Mouse (Mus musculus): ENCODE data around the gene Saa2. TPM values are rescaled to one million over a fixed set of nuclear protein-coding genes. Genes with fewer than 3 reads are reported as not detected.
A peak's percentile ranks its signal among the peaks of the same experiment; 100 is the strongest.
"Not testable (repeated sequence)": the region's sequence is repeated elsewhere in the genome, so short reads cannot be mapped to it uniquely, and the experiment has no call there.

Saa2 gene
- total RNA-seq (2014; fragmentation: Nextera tagmentation) = not detected in 2 replicates
- not detected in 2 replicates for total RNA-seq (2017)

- no peak for ATAC-seq (replicated peaks; ENCODE audit: low FRiP score, low TSS enrichment, poor library complexity, severe bottlenecking)
These were observed at the start of gene Saa2 for GRCm38 (mm10) chr7:46751490-46751889. Gene Saa2, plus strand, starts transcription at chr7:46751790.

GRCm38 (mm10) chr7:46710390-46710844 lies 41.2 kb upstream of the Saa2 start, which contains the start of gene Saal1:
Gene Saal1, minus strand, starts transcription at chr7:46710680.
- ATAC-seq (replicated peaks; ENCODE audit: low FRiP score, low TSS enrichment, poor library complexity, severe bottlenecking) = peak; percentile 98

GRCm38 (mm10) chr7:46712250-46712649 lies 39.3 kb upstream of the Saa2 start:
- no peak for ATAC-seq (replicated peaks; ENCODE audit: low FRiP score, low TSS enrichment, poor library complexity, severe bottlenecking)

GRCm38 (mm10) chr7:46714518-46714917 lies 37.1 kb upstream of the Saa2 start:
- ATAC-seq (replicated peaks; ENCODE audit: low FRiP score, low TSS enrichment, poor library complexity, severe bottlenecking) = peak; percentile 45; the same call in 1 of the 2 replicates

- ATAC-seq (replicated peaks; ENCODE audit: low FRiP score, low TSS enrichment, poor library complexity, severe bottlenecking) = no peak
These were observed 36.0 kb upstream of the Saa2 start, which contains the start of gene Saa3 for GRCm38 (mm10) chr7:46715600-46715999. Gene Saa3, minus strand, starts transcription at chr7:46715700.

GRCm38 (mm10) chr7:46716897-46717296 lies 34.7 kb upstream of the Saa2 start:
- no peak for ATAC-seq (replicated peaks; ENCODE audit: low FRiP score, low TSS enrichment, poor library complexity, severe bottlenecking)

GRCm38 (mm10) chr7:46718591-46719270 lies 32.9 kb upstream of the Saa2 start:
- no peak for ATAC-seq (replicated peaks; ENCODE audit: low FRiP score, low TSS enrichment, poor library complexity, severe bottlenecking)

GRCm38 (mm10) chr7:46719526-46719925 lies 32.1 kb upstream of the Saa2 start:
- ATAC-seq (replicated peaks; ENCODE audit: low FRiP score, low TSS enrichment, poor library complexity, severe bottlenecking) = no peak

GRCm38 (mm10) chr7:46720460-46720859 lies 31.1 kb upstream of the Saa2 start:
- no peak for ATAC-seq (replicated peaks; ENCODE audit: low FRiP score, low TSS enrichment, poor library complexity, severe bottlenecking)

- ATAC-seq (replicated peaks; ENCODE audit: low FRiP score, low TSS enrichment, poor library complexity, severe bottlenecking) = no peak
These were observed 28.2 kb upstream of the Saa2 start for GRCm38 (mm10) chr7:46723354-46723753.

GRCm38 (mm10) chr7:46723849-46724248 lies 27.7 kb upstream of the Saa2 start:
- ATAC-seq (replicated peaks; ENCODE audit: low FRiP score, low TSS enrichment, poor library complexity, severe bottlenecking) = no peak

- no peak for ATAC-seq (replicated peaks; ENCODE audit: low FRiP score, low TSS enrichment, poor library complexity, severe bottlenecking)
These were observed 27.2 kb upstream of the Saa2 start for GRCm38 (mm10) chr7:46724396-46724795.

- no peak for ATAC-seq (replicated peaks; ENCODE audit: low FRiP score, low TSS enrichment, poor library complexity, severe bottlenecking)
These were observed 24.0 kb upstream of the Saa2 start for GRCm38 (mm10) chr7:46727584-46727983.

- no peak for ATAC-seq (replicated peaks; ENCODE audit: low FRiP score, low TSS enrichment, poor library complexity, severe bottlenecking)
These were observed 19.1 kb upstream of the Saa2 start, which contains the start of gene Saa4 for GRCm38 (mm10) chr7:46732458-46732857. Gene Saa4, minus strand, starts transcription at chr7:46732603.

GRCm38 (mm10) chr7:46734983-46735382 lies 16.6 kb upstream of the Saa2 start:
- ATAC-seq (replicated peaks; ENCODE audit: low FRiP score, low TSS enrichment, poor library complexity, severe bottlenecking) = no peak

- ATAC-seq (replicated peaks; ENCODE audit: low FRiP score, low TSS enrichment, poor library complexity, severe bottlenecking) = no peak
These were observed 12.8 kb upstream of the Saa2 start for GRCm38 (mm10) chr7:46738561-46739460.

GRCm38 (mm10) chr7:46740041-46740440 lies 11.5 kb upstream of the Saa2 start:
- not testable (repeated sequence) for ATAC-seq (replicated peaks; ENCODE audit: low FRiP score, low TSS enrichment, poor library complexity, severe bottlenecking)

GRCm38 (mm10) chr7:46742880-46743279 lies 8.7 kb upstream of the Saa2 start, which contains the start of gene Saa1:
Gene Saa1, minus strand, starts transcription at chr7:46742980.
- ATAC-seq (replicated peaks; ENCODE audit: low FRiP score, low TSS enrichment, poor library complexity, severe bottlenecking) = not testable (repeated sequence)

GRCm38 (mm10) chr7:46745816-46746215 lies 5.8 kb upstream of the Saa2 start:
- no peak for ATAC-seq (replicated peaks; ENCODE audit: low FRiP score, low TSS enrichment, poor library complexity, severe bottlenecking)

GRCm38 (mm10) chr7:46746381-46746780 lies 5.2 kb upstream of the Saa2 start:
- no peak for ATAC-seq (replicated peaks; ENCODE audit: low FRiP score, low TSS enrichment, poor library complexity, severe bottlenecking)

Measured in megakaryocyte-erythroid progenitor cell, adult 5-6 weeks (primary cell).